Mouse (Mus musculus): ENCODE data around the gene Gm28051. TPM values are rescaled to one million over a fixed set of nuclear protein-coding genes. Genes with fewer than 3 reads are reported as not detected.

Gene Gm28051
- polyA plus RNA-seq, 1 experiment from 2014 or later = not detected

DNA sequence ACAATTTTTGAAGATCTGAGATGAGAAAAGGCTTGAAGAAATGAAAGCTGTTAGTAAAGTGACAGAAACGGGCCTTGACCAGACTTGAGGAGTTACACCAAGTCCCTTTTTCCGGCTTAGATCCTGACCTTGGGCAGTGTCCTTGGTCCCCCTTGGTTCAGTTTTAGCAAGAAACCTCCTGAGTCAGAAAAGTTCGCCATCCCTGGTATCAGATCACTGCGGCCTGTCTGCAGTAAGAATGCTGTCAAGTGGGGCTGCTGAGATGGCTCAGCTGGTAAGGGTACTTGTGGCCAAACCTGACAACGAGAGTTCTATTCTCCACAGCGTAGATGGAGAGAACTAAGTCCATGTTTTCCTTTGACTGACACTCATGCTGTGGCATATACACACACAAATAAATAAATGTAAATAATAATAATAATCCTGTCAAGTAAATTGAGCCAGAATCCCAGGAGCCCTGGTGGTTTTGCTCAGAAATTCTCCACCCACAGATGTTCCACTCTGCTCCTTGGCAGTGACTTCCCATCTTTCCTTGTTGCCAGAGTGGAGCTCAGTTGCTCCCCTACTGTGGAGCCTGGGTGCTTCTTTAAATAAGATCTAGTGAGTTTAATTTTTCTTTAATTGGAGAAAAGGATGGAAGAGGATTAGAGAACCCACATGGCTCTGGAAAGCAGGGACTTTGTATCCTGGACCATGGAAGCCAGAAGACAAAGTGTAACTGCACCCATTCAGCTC lies 51.5 kb downstream of the Gm28051 start:
- no peak overlapping the region for H3K4me3 ChIP-seq (replicated peaks; ENCODE audit: low read depth, low read length)
- peaks cover 28% of the 10 kb centered on the region for H3K4me1 ChIP-seq (ENCODE audit: control insufficient read depth, insufficient read depth, low read length)
- ATAC-seq (ENCODE audit: low FRiP score, low TSS enrichment) (no peak), DNase-seq (no peak)
- peak overlapping the region; percentile 79 for H3K4me2 ChIP-seq (ENCODE audit: low read length)
- H3K27me3 ChIP-seq (ENCODE audit: control insufficient read depth, insufficient read depth, low read length) = no peaks in the 10 kb centered on the region
- peak overlapping the region; percentile 89; the same call in 1 of the 2 replicates for H3K27ac ChIP-seq (replicated peaks; ENCODE audit: low read depth, low read length)
- H3K9me3 ChIP-seq (ENCODE audit: control insufficient read depth, low read length) = no peaks in the 10 kb centered on the region
- H3K9ac ChIP-seq (replicated peaks; ENCODE audit: low read length) = no peak overlapping the region
- WGBS = 72% methylated on average over 6 of the region's 6 CpGs
- H3K36me3 ChIP-seq (ENCODE audit: control insufficient read depth, insufficient read depth, low read length) = no peaks in the 10 kb centered on the region

DNA sequence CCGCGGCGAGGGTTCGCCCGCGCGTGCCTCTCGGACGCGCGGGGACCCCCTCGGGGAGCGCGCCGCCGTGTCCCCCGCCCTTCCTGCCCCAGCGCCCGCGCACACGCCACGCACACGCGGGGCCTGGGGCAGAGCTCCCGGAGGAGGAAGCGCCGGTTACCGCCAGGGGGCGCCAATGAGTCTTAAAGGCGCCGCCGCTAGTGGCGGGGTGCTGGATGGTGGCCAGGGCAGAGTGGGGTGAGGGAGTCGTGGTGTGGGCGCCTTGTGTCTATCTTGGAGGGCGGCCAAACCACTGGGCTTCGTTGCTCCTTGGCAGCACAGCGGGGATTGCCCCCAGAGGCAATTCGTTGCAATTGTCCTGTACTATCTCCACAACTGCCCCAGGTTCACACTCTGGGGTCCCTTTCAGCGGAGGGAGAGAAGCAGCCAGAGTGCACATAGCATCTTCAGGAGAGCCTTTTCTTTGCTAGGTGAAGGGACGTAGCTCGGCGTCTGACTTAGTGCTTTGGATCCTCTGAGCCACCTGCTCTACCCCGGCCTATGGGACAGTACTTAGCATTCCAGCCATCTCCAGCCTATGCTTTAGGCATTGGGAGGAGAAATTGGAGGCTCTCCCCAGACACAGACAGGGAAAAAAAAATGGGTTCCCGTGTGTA lies 52.2 kb downstream of the Gm28051 start:
- 1% methylated on average over 45 of the region's 45 CpGs for WGBS
- H3K9me3 ChIP-seq (ENCODE audit: control insufficient read depth, low read length) = no peaks in the 10 kb centered on the region
- H3K27me3 ChIP-seq (ENCODE audit: control insufficient read depth, insufficient read depth, low read length) = no peaks in the 10 kb centered on the region
- peaks cover 28% of the 10 kb centered on the region for H3K4me1 ChIP-seq (ENCODE audit: control insufficient read depth, insufficient read depth, low read length)
- H3K4me3 ChIP-seq (replicated peaks; ENCODE audit: low read depth, low read length) = peak overlapping the region; percentile 67
- DNase-seq (peak; percentile 94), ATAC-seq (ENCODE audit: low FRiP score, low TSS enrichment) (peak; percentile 82)
- peak overlapping the region; percentile 79 for H3K4me2 ChIP-seq (ENCODE audit: low read length)
- peak overlapping the region; percentile 89 for H3K27ac ChIP-seq (replicated peaks; ENCODE audit: low read depth, low read length)
- no peaks in the 10 kb centered on the region for H3K36me3 ChIP-seq (ENCODE audit: control insufficient read depth, insufficient read depth, low read length)
- H3K9ac ChIP-seq (replicated peaks; ENCODE audit: low read length) = peak overlapping the region; percentile 73

DNA sequence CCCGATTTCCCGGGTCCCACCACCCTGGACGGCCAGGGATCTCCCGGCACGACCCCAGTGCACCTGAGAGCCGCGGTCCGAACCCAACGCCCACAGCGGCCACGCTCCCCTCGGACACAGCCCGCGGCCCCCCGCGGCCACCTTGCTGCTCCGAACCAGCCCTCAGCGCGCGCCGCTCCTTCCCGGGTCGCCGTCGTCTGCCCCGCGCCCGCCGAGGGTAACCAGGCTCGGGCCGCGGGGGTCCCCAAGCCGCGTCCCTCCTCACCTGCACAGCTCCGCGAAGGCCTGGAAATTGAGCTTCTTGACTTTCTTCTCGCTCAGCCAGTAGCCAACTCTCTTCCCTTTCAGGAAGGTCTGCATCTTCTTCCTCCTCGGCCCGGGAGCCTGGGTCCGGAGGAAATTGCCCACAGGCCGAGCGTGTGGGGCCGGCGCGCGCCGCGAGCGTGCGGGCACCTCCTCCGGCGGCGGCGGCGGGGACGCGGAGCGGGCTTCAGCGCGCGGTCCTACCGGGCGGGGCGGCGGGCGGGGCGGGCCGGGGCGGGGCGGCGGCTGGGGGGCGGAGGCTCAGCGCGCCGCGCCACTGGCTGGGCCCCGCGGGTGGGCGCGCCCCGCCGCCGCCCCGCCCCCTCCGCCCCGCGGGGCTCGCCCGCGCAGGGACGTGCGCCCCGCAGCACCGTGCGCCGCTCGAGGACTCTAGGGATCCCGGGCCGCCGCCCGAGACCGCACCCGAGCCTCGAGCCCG lies 52.9 kb downstream of the Gm28051 start, which contains the start of gene Itpk1:
Gene Itpk1, minus strand, starts transcription at position 474 of the 742 bp plus-strand sequence.
- H3K4me3 ChIP-seq (replicated peaks; ENCODE audit: low read depth, low read length) = peak within 1 kb of the TSS; percentile 67
- H3K4me2 ChIP-seq (ENCODE audit: low read length) = peak within 1 kb of the TSS; percentile 79
- H3K9me3 ChIP-seq (ENCODE audit: control insufficient read depth, low read length) = no peaks in the 10 kb centered on the region
- no peaks in the 10 kb centered on the region for H3K36me3 ChIP-seq (ENCODE audit: control insufficient read depth, insufficient read depth, low read length)
- peaks cover 28% of the 10 kb centered on the region for H3K4me1 ChIP-seq (ENCODE audit: control insufficient read depth, insufficient read depth, low read length)
- DNase-seq (peak; percentile 88), ATAC-seq (ENCODE audit: low FRiP score, low TSS enrichment) (peak; percentile 84)
- WGBS = under 1% methylated on average over 77 of the region's 105 CpGs
- H3K9ac ChIP-seq (replicated peaks; ENCODE audit: low read length) = peak within 1 kb of the TSS; percentile 73
- H3K27ac ChIP-seq (replicated peaks; ENCODE audit: low read depth, low read length) = peak within 1 kb of the TSS; percentile 89
- no peaks in the 10 kb centered on the region for H3K27me3 ChIP-seq (ENCODE audit: control insufficient read depth, insufficient read depth, low read length)

DNA sequence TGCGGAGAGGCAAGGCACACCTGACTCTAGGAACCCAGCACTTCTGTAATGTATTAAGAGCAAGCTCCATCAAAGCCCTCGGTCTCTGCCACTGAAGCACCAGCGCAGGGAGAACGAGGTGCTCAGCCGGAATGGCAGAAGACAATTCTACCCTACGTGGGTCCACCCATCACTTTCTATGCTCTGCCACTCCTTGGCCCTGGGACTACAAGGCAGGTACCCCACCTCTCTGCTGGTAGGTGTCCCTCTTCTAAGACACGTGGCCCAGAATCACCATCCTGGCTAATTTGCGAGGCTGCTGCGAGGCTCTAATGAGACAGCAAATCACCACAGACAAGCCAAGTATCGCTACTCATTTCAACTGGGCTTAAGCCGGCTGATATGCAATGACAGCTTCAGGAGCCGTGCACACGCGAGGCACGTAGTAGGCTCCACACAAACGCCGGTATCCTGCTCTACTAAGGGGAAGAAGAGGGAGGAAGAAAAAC lies 53.6 kb downstream of the Gm28051 start:
- ATAC-seq (ENCODE audit: low FRiP score, low TSS enrichment) (no peak), DNase-seq (peak; percentile 60)
- Histone ChIP-seq H3K27ac (replicated peaks; ENCODE audit: low read depth, low read length) (peak overlapping the region; percentile 89; the same call in 1 of the 2 replicates), H3K4me2 (ENCODE audit: low read length) (peak overlapping the region; percentile 79), H3K36me3 (ENCODE audit: control insufficient read depth, insufficient read depth, low read length) (no peaks in the 10 kb centered on the region), H3K4me3 (replicated peaks; ENCODE audit: low read depth, low read length) (peak overlapping the region; percentile 67), H3K9ac (replicated peaks; ENCODE audit: low read length) (peak overlapping the region; percentile 73), H3K9me3 (ENCODE audit: control insufficient read depth, low read length) (no peaks in the 10 kb centered on the region), H3K4me1 (ENCODE audit: control insufficient read depth, insufficient read depth, low read length) (peaks cover 28% of the 10 kb centered on the region), H3K27me3 (ENCODE audit: control insufficient read depth, insufficient read depth, low read length) (no peaks in the 10 kb centered on the region)
- 5% methylated on average over 17 of the region's 17 CpGs for WGBS

DNA sequence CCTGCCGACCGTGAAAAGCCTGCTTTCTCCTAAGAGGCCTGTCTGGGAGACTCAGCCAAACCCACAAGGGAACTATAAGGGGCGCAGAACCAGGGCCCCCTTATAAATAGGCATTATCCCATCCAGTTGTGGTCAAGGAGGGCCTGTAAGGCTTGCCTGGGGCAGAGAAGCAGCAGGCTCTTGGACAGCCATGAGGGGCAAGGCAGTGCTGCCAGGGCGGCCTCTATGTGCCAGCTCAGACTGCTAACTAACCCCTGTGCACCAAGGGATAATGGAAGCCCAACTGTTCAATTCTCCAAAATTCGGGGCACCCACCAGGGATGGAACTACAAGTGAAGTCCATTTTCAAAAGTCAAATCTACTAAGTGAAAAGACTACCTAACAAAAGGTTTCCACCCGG lies 54.1 kb downstream of the Gm28051 start:
- no peak for ATAC-seq (ENCODE audit: low FRiP score, low TSS enrichment)
- WGBS = 18% methylated on average over 6 of the region's 6 CpGs
- Histone ChIP-seq H3K9ac (replicated peaks; ENCODE audit: low read length) (peak overlapping the region; percentile 73; the same call in 1 of the 2 replicates), H3K36me3 (ENCODE audit: control insufficient read depth, insufficient read depth, low read length) (no peaks in the 10 kb centered on the region), H3K27ac (replicated peaks; ENCODE audit: low read depth, low read length) (no peak overlapping the region; the same call in 1 of the 2 replicates), H3K4me2 (ENCODE audit: low read length) (peak overlapping the region; percentile 79), H3K9me3 (ENCODE audit: control insufficient read depth, low read length) (no peaks in the 10 kb centered on the region), H3K4me1 (ENCODE audit: control insufficient read depth, insufficient read depth, low read length) (peaks cover 31% of the 10 kb centered on the region), H3K27me3 (ENCODE audit: control insufficient read depth, insufficient read depth, low read length) (no peaks in the 10 kb centered on the region), H3K4me3 (replicated peaks; ENCODE audit: low read depth, low read length) (peak overlapping the region; percentile 67)
- DNase-seq = no peak

DNA sequence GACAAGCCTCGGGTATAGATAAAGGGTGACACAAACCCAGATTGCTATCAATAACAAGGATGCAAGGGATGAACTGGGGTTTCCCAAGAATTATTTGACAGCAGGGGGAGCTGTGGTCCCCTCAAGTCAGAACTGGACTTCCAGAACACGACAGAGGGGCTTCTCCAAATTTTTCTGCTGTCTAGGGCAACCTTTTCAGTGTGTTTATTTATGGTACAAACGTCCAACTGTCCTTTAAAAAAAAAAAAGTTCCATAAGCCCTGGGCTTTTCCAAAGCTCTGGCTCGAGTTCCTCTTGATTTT lies 54.5 kb downstream of the Gm28051 start:
- DNase-seq = peak; percentile 74

DNA sequence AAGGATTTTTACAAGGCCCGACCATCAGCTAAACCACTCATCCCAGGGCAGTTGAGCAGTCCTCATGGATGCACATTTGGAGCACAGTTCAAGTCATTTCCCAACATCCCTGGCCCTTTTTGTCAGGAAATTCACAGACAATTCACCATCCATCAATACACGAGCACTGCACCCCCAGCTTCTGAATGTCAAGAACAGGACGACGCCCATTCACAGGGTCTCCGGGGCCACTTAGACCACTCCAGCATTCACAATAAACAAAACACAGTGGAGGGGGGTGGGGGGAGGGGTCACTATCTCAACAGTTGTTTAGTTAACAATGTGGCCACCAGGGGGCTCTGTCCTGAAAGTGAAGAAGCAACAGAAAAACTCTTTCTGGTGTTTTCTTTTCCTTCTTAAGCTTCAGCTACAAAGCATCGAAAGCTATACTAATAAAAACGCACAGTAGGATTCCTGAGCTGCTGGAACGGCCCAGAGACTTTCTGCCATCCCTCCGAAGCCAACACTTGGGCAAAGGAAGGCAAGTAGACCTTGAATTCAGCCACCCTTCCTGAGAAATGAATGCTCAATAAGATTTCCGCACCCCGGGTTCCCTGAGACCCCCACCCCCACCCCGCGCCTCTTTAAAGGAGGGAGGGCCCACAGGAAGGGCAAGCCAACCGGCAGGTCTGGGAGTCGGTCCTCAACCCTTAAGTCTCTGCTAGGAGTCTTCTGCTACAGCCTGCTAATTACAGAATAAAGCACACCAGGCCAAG lies 55.0 kb downstream of the Gm28051 start:
- H3K4me2 ChIP-seq (ENCODE audit: low read length) = peak overlapping the region; percentile 79

More for the DNA sequence above, 54.5 kb downstream of the Gm28051 start:
- H3K27me3 ChIP-seq (ENCODE audit: control insufficient read depth, insufficient read depth, low read length) = no peaks in the 10 kb centered on the region
- no peak for ATAC-seq (ENCODE audit: low FRiP score, low TSS enrichment)
- H3K9me3 ChIP-seq (ENCODE audit: control insufficient read depth, low read length) = no peaks in the 10 kb centered on the region
- H3K4me2 ChIP-seq (ENCODE audit: low read length) = peak overlapping the region; percentile 79
- peak overlapping the region; percentile 15 for H3K27ac ChIP-seq (replicated peaks; ENCODE audit: low read depth, low read length)
- peak overlapping the region; percentile 67 for H3K4me3 ChIP-seq (replicated peaks; ENCODE audit: low read depth, low read length)
- no peaks in the 10 kb centered on the region for H3K36me3 ChIP-seq (ENCODE audit: control insufficient read depth, insufficient read depth, low read length)
- peaks cover 35% of the 10 kb centered on the region for H3K4me1 ChIP-seq (ENCODE audit: control insufficient read depth, insufficient read depth, low read length)
- under 1% methylated on average over 4 of the region's 4 CpGs for WGBS
- no peak overlapping the region for H3K9ac ChIP-seq (replicated peaks; ENCODE audit: low read length)

DNA sequence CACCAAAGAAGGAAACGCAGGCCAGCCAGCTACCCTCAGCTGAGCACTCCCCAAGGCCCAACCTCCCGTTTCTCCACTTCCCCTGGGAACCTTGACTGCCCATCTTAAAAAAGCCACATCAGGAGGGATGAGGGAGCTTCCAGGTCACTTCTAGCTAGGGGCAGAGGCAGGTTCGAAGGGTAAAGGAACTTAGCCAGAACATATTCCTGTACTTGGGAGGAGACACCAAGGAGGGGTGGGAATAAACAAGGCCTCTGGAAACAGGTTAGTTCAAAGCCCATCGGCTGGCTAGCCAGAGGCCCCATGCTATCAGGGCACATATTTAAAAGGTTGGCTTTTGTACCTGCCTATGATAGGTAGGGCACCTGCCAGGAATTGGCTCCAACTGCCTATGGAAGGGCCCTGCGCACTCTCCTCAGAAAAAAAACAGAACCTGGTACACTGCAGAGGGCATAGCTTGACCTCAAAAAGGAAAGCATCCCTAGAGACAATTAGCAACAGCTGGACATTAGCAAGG lies 55.8 kb downstream of the Gm28051 start:
- Histone ChIP-seq H3K27me3 (ENCODE audit: control insufficient read depth, insufficient read depth, low read length) (no peaks in the 10 kb centered on the region), H3K4me1 (ENCODE audit: control insufficient read depth, insufficient read depth, low read length) (peaks cover 43% of the 10 kb centered on the region), H3K4me2 (ENCODE audit: low read length) (peak overlapping the region; percentile 79), H3K36me3 (ENCODE audit: control insufficient read depth, insufficient read depth, low read length) (no peaks in the 10 kb centered on the region), H3K27ac (replicated peaks; ENCODE audit: low read depth, low read length) (no peak overlapping the region), H3K9me3 (ENCODE audit: control insufficient read depth, low read length) (no peaks in the 10 kb centered on the region), H3K4me3 (replicated peaks; ENCODE audit: low read depth, low read length) (no peak overlapping the region), H3K9ac (replicated peaks; ENCODE audit: low read length) (no peak overlapping the region)
- WGBS = 89% methylated on average over 5 of the region's 5 CpGs
- ATAC-seq (ENCODE audit: low FRiP score, low TSS enrichment) = no peak
- no peak for DNase-seq

More for the DNA sequence above, 55.0 kb downstream of the Gm28051 start:
- no peaks in the 10 kb centered on the region for H3K9me3 ChIP-seq (ENCODE audit: control insufficient read depth, low read length)
- no peaks in the 10 kb centered on the region for H3K27me3 ChIP-seq (ENCODE audit: control insufficient read depth, insufficient read depth, low read length)
- WGBS = 4% methylated on average over 15 of the region's 15 CpGs
- ATAC-seq (ENCODE audit: low FRiP score, low TSS enrichment) = no peak
- peak overlapping the region; percentile 15; the same call in 1 of the 2 replicates for H3K27ac ChIP-seq (replicated peaks; ENCODE audit: low read depth, low read length)
- H3K4me3 ChIP-seq (replicated peaks; ENCODE audit: low read depth, low read length) = peak overlapping the region; percentile 67
- DNase-seq = peak; percentile 95
- peaks cover 40% of the 10 kb centered on the region for H3K4me1 ChIP-seq (ENCODE audit: control insufficient read depth, insufficient read depth, low read length)
- H3K36me3 ChIP-seq (ENCODE audit: control insufficient read depth, insufficient read depth, low read length) = no peaks in the 10 kb centered on the region
- no peak overlapping the region for H3K9ac ChIP-seq (replicated peaks; ENCODE audit: low read length)

All from midbrain, embryonic 14.5 days (tissue).